Mouse (Mus musculus) embryonic facial prominence, embryonic 11.5 days (tissue): ENCODE measurements at regions not wholly inside any gene's neighbourhood (a gene's known extent, or its start where the extent isn't known, plus 50 kb on each side); places are given as distances from the start of the nearest gene placed in this dataset.

Experiments used
- ATAC-seq: fragments of 200-750 bp; cut with Nextera tagmentation; replicated peaks from 2 replicates; pipeline ENCODE4 v1.8.0; 2017; ENCODE audit warnings: low read depth; ENCODE audit not compliant: insufficient number of reproducible peaks, low FRiP score, low TSS enrichment
- DNase-seq: peaks from one replicate; pipeline ENCODE4 v3.0.0-alpha.2; 2015; ENCODE audit warnings: low spot score
- H3K27ac ChIP-seq: fragments of 300-500 bp; sonication (generic); replicated peaks from 2 replicates; pipeline ENCODE4 v1.5.1; 2014; ENCODE audit warnings: mild to moderate bottlenecking, low read depth, low read length, control low read depth
- H3K27me3 ChIP-seq: fragments of 300-500 bp; sonication (generic); 2 replicates; pipeline ENCODE4 v1.6.1; 2014; ENCODE audit warnings: mild to moderate bottlenecking, low read length, moderate library complexity, mixed read lengths; ENCODE audit not compliant: control insufficient read depth, insufficient read depth
- H3K36me3 ChIP-seq: fragments of 300-500 bp; sonication (generic); replicated peaks from 2 replicates; pipeline ENCODE4 v1.6.1; 2014; ENCODE audit warnings: low read depth, mild to moderate bottlenecking, low read length, moderate library complexity, mixed read lengths; ENCODE audit not compliant: control insufficient read depth, insufficient read depth
- H3K4me1 ChIP-seq: fragments of 300-500 bp; sonication (generic); 2 replicates; pipeline ENCODE4 v1.6.1; 2014; ENCODE audit warnings: low read length, mixed read lengths; ENCODE audit not compliant: control insufficient read depth, insufficient read depth
- H3K4me2 ChIP-seq: fragments of 300-500 bp; sonication (generic); 2 replicates; pipeline ENCODE4 v1.6.1; 2014; ENCODE audit warnings: low read depth, mild to moderate bottlenecking, control low read depth, low read length, moderate library complexity
- H3K4me3 ChIP-seq: fragments of 300-500 bp; sonication (generic); 2 replicates; pipeline ENCODE4 v1.5.1; 2014; ENCODE audit warnings: low read depth, low read length, control low read depth
- H3K9ac ChIP-seq: fragments of 300-500 bp; sonication (generic); replicated peaks from 2 replicates; pipeline ENCODE4 v1.6.1; 2014; ENCODE audit warnings: mild to moderate bottlenecking, control low read depth, low read length
- H3K9me3 ChIP-seq: fragments of 300-500 bp; sonication (generic); replicated peaks from 2 replicates; pipeline ENCODE4 v1.6.1; 2016; ENCODE audit warnings: mild to moderate bottlenecking, low read length, inconsistent platforms, mixed read lengths; ENCODE audit not compliant: control insufficient read depth
- WGBS: fragments of 180-500 bp; shearing (Covaris S2); extraction: QIAGEN DNeasy Blood & Tissue Kit; methylation state at CpG from one replicate; pipeline ENCODE4 v1.1.7; 2014; 5-methylcytosine and 5-hydroxymethylcytosine counted together

DNA sequence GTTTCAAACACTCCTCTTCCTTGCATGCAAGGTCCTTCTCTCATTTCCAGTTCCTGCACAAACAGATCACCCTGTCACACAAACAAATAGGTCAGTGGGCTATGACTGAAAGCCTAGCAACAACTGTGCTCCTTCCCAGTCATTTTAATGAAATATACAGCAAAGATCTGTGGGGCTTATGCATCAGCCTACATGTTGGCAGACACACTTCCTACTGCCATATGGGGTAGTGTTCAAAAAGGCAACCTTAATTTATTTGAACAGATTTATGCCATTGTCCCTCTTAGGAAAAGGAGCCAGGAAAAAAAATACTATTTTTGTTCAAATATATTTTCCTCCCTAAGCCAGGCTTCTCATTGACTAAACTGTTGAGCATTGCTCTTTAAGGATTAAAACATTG lies 107.8 kb upstream of the Prr30 start:
- Histone ChIP-seq H3K4me1 (no peaks in the 10 kb centered on the region), H3K36me3 (no peaks in the 10 kb centered on the region), H3K4me3 (no peak overlapping the region), H3K9ac (no peak overlapping the region), H3K27ac (no peak overlapping the region), H3K9me3 (no peaks in the 10 kb centered on the region), H3K4me2 (no peak overlapping the region), H3K27me3 (no peaks in the 10 kb centered on the region)
- ATAC-seq, result no peak
- DNase-seq, result no peak

DNA sequence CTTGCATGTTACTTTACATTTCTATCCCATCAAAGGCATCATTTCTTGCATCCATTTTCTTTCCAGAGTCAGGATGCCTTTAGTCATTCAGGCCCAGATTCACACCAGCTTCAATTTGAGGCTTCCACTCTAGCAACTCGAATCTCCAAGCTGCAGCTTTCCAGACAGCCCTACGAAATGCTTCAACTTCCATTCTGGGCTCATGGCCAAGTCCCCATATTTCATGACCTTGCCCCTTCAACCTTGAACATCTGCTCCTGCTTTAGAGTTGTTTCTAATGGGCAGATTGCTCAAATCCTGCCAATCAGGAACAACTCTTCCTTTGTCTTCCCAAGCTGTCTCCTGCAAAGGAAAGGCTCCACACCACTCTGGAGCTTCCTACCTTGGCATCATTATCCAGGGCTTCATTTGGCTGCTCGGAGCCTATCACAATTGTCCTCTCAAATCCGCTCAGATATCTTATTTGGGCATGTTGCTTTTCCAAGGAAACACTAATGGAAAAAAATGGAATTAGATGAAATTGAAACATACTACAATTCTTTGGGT lies 104.4 kb upstream of the Prr30 start:
- no peak for ATAC-seq
- H3K27ac ChIP-seq, result no peak overlapping the region
- H3K27me3 ChIP-seq, result no peaks in the 10 kb centered on the region
- no peaks in the 10 kb centered on the region for H3K4me1 ChIP-seq
- DNase-seq, result peak; percentile 37
- H3K36me3 ChIP-seq, result no peaks in the 10 kb centered on the region
- no peak overlapping the region for H3K9ac ChIP-seq
- no peak overlapping the region for H3K4me3 ChIP-seq
- H3K9me3 ChIP-seq, result no peaks in the 10 kb centered on the region
- 57% methylated on average over 4 of the region's 4 CpGs for WGBS
- no peak overlapping the region for H3K4me2 ChIP-seq

DNA sequence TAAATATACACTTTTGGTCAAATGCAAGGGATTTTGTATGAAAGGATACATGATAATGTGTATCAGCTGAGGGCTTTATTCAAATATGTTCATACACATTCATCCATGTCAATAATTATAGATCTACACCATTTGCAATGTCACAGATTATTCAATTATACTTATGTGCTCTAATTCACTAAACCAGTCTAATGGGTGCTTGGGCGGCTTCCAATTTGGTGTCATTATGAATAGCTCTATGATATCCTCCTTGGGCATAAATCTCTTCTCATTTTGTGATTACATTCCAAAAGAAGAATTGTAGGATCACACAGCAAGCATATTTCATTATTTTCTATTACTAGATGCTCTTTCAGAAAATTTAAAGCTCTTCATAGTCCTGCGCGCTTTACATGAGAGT lies 97.7 kb upstream of the Prr30 start:
- no peaks in the 10 kb centered on the region for H3K27me3 ChIP-seq
- H3K4me2 ChIP-seq, result no peak overlapping the region
- WGBS, result over 99% methylated on average over 3 of the region's 3 CpGs
- H3K9ac ChIP-seq, result no peak overlapping the region
- no peak overlapping the region for H3K4me3 ChIP-seq
- ATAC-seq (no peak), DNase-seq (no peak)
- no peaks in the 10 kb centered on the region for H3K4me1 ChIP-seq
- H3K27ac ChIP-seq, result no peak overlapping the region
- no peaks in the 10 kb centered on the region for H3K36me3 ChIP-seq
- H3K9me3 ChIP-seq, result no peaks in the 10 kb centered on the region

DNA sequence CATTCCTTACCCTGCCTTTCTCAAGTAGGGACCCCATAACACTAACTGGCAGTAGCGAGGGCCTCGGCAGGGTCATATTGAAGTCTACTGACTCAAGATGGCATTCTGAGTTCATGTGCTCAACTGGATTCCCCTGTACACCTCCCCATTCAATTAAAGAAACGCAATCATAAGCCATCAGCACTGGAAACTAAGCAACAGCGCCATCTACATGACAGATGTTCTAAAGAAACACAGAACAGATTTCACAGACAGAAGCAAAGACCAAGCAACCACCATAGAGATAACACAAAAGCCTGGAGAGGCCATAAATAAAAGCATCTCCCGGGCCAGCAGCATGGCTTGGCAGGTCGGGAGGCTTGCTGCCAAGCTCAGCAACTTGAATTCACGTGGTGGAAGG lies 94.6 kb upstream of the Prr30 start:
- DNase-seq, result peak; percentile 72
- WGBS, result 35% methylated on average over 7 of the region's 7 CpGs
- ATAC-seq, result no peak; the same call in 1 of the 2 replicates
- H3K4me3 ChIP-seq, result no peak overlapping the region
- H3K9ac ChIP-seq, result no peak overlapping the region
- H3K36me3 ChIP-seq, result no peaks in the 10 kb centered on the region
- H3K4me2 ChIP-seq, result no peak overlapping the region
- no peaks in the 10 kb centered on the region for H3K9me3 ChIP-seq
- no peak overlapping the region for H3K27ac ChIP-seq
- H3K27me3 ChIP-seq, result no peaks in the 10 kb centered on the region
- no peaks in the 10 kb centered on the region for H3K4me1 ChIP-seq

DNA sequence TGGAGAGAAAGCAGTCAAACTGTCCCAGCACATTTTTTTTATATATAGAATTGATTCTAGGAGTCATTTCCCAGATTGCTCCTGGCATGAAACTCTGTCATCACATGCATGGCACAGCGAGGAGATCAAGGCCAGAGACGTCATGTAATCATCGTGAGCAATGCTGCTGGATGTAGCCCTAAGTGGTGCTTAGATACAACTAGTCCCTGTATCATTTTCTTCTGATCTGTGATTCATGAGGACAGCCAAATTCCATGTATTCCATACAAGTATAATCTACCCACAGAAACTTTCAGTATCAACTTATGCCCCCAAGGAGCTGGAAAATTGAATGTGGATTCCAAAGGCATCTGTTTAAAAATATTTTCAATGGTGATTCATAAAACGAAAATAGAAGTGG lies 87.6 kb upstream of the Prr30 start:
- DNase-seq, result no peak
- no peak overlapping the region for H3K27ac ChIP-seq
- H3K4me2 ChIP-seq, result no peak overlapping the region
- H3K27me3 ChIP-seq, result no peaks in the 10 kb centered on the region
- ATAC-seq, result no peak
- no peak overlapping the region for H3K9ac ChIP-seq
- 88% methylated on average over 4 of the region's 4 CpGs for WGBS
- no peaks in the 10 kb centered on the region for H3K4me1 ChIP-seq
- no peaks in the 10 kb centered on the region for H3K9me3 ChIP-seq
- no peak overlapping the region for H3K4me3 ChIP-seq
- H3K36me3 ChIP-seq, result no peaks in the 10 kb centered on the region

DNA sequence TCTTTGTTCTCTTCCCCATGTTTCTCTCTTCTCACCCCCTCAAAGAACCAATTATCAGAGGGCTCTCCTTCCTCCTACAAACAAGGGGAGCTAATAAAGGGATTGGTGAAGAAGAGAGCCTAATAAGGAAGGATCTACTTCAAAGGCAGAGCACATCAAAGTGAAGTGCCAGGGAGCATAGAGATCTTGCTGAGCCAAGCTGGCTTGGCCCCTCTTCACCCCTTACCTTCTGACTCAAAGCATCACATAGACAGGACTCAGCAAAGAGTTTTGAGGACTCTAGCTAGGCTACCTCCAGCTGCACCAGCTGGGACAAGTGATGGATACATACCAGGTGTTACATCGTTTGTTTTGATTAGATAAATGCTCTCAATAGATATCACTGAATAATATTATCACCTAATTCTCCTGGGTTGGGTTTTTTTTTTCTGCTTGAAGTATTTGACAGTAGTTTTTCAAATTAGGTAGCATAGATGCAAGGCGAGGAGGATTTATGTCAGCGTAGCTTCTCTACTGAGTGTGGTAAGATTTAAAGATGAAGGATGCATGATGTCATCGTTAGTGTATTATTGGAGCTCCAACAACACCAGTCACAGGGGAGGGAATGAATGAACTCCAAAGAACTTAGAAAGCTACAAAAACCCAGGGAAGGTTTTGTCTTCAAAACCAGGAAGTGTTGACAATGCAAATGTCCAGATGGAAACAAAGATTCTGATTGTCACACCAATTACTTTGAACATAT lies 69.1 kb upstream of the Prr30 start:
- Histone ChIP-seq H3K4me1 (no peaks in the 10 kb centered on the region; the same call in 1 of the 2 replicates), H3K9me3 (no peaks in the 10 kb centered on the region), H3K4me2 (no peak overlapping the region), H3K36me3 (no peaks in the 10 kb centered on the region), H3K4me3 (no peak overlapping the region), H3K9ac (no peak overlapping the region), H3K27me3 (no peaks in the 10 kb centered on the region), H3K27ac (no peak overlapping the region)
- ATAC-seq, result no peak
- WGBS, result 69% methylated on average over 4 of the region's 4 CpGs
- no peak for DNase-seq

DNA sequence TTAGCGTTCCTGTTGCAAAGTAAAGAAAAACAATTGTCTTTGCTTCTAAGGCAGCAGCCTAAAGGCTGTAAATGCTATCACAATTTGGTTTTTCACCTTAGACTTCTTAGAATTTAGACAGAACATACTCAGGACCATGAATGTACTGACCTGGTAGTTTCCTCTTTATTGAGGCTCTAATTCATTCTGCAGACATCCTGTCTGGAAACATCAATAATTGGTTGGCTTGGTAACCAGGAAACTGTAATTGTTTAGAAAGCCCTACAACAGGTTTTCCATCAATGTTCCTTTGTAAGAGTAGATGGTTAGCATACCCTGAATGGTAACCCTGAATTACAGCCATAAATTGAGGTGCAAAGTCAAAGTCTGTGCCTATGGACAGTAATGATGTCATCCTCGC lies 67.4 kb upstream of the Prr30 start:
- no peak overlapping the region for H3K4me3 ChIP-seq
- ATAC-seq, result no peak

More for the DNA sequence above, 67.4 kb upstream of the Prr30 start:
- 78% methylated on average over 2 of the region's 2 CpGs for WGBS
- H3K27me3 ChIP-seq, result no peaks in the 10 kb centered on the region
- H3K9ac ChIP-seq, result no peak overlapping the region
- H3K36me3 ChIP-seq, result no peaks in the 10 kb centered on the region
- H3K9me3 ChIP-seq, result no peaks in the 10 kb centered on the region
- no peaks in the 10 kb centered on the region; the same call in 1 of the 2 replicates for H3K4me1 ChIP-seq
- H3K27ac ChIP-seq, result no peak overlapping the region
- H3K4me2 ChIP-seq, result no peak overlapping the region
- DNase-seq, result no peak
